8 mouse cellular contexts compared by ENCODE assay signal in genomic region chr12:45073331-45074041, GRCm38 (mm10). TPM values are rescaled to one million over a fixed set of nuclear protein-coding genes. Genes with fewer than 3 reads are reported as not detected.
DNase-seq lines count a peak whose midpoint lies in the region; ATAC-seq and TF ChIP-seq lines count a peak whose summit lies in the region.

No protein-coding gene starts in this region.

- H3K4me1 ChIP-seq in erythroblast, embryonic 14.5 days (ENCODE audit: control insufficient read depth): no peaks in the 10 kb centered on the region
- peaks cover 17% of the 10 kb centered on the region for H3K4me1 ChIP-seq in testis, adult 2 months (ENCODE audit: control insufficient read depth, insufficient read depth, low read length)
- peaks cover 8% of the 10 kb centered on the region for H3K4me1 ChIP-seq in hindbrain, embryonic 16.5 days (ENCODE audit: control insufficient read depth, insufficient read depth, low read depth, low read length)
- H3K4me1 ChIP-seq in midbrain, embryonic 16.5 days (ENCODE audit: control insufficient read depth, insufficient read depth, low read length): peaks cover 7% of the 10 kb centered on the region

- H3K27ac ChIP-seq in testis, adult 2 months (ENCODE audit: control insufficient read depth, insufficient read depth, low read depth, low read length): peak overlapping the region; percentile 18
- peak overlapping the region; percentile 73; the same call in 1 of the 2 replicates for H3K27ac ChIP-seq in hindbrain, embryonic 16.5 days (ENCODE audit: low read depth, low read length)
- peak overlapping the region; percentile 76 for H3K27ac ChIP-seq in midbrain, embryonic 16.5 days (ENCODE audit: low read length)

- no peak for DNase-seq in testis, postnatal 14 days (ENCODE audit: low spot score)
- DNase-seq in right cerebral cortex, postnatal 4 days: no peak
- DNase-seq in left cerebral cortex, adult 9 months (ENCODE audit: low spot score in 2 of 2): no peak

- peak overlapping the region; percentile 56 for H3K4me3 ChIP-seq in erythroblast, embryonic 14.5 days (replicated peaks)
- peak overlapping the region; percentile 83 for H3K4me3 ChIP-seq in testis, adult 2 months (ENCODE audit: control insufficient read depth, low read depth, low read length)
- peak overlapping the region; percentile 74 for H3K4me3 ChIP-seq in hindbrain, embryonic 16.5 days (ENCODE audit: low read length)
- H3K4me3 ChIP-seq in midbrain, embryonic 16.5 days (ENCODE audit: low read depth, low read length): peak overlapping the region; percentile 88

- under 1% methylated on average over 26 of the region's 28 CpGs for WGBS in hindbrain, embryonic 16.5 days
- WGBS in midbrain, embryonic 16.5 days: under 1% methylated on average over 28 of the region's 28 CpGs

- no peaks in the 10 kb centered on the region for H3K36me3 ChIP-seq in erythroblast, embryonic 14.5 days (ENCODE audit: control insufficient read depth)
- H3K36me3 ChIP-seq in testis, adult 2 months (ENCODE audit: control insufficient read depth, insufficient read depth, low read length): no peaks in the 10 kb centered on the region
- H3K36me3 ChIP-seq in hindbrain, embryonic 16.5 days (ENCODE audit: control insufficient read depth, insufficient read depth, low read length): no peaks in the 10 kb centered on the region
- H3K36me3 ChIP-seq in midbrain, embryonic 16.5 days (ENCODE audit: control insufficient read depth, insufficient read depth, low read length): no peaks in the 10 kb centered on the region

- peak overlapping the region; percentile 97 for H3K4me2 ChIP-seq in hindbrain, embryonic 16.5 days (ENCODE audit: low read length)
- peak overlapping the region; percentile 100 for H3K4me2 ChIP-seq in midbrain, embryonic 16.5 days (ENCODE audit: low read length)

- no peak for ATAC-seq in erythroblast, adult 5-6 weeks (replicated peaks; ENCODE audit: low FRiP score, poor library complexity, severe bottlenecking)
- ATAC-seq in hindbrain, embryonic 16.5 days: peak; percentile 62
- ATAC-seq in midbrain, embryonic 16.5 days: peak; percentile 23; the same call in 1 of the 2 replicates

- H3K9me3 ChIP-seq in erythroblast, embryonic 14.5 days (ENCODE audit: control insufficient read depth, low read length): no peaks in the 10 kb centered on the region; the same call in 1 of the 2 replicates
- H3K9me3 ChIP-seq in hindbrain, embryonic 16.5 days (ENCODE audit: control insufficient read depth, low read length): no peaks in the 10 kb centered on the region
- H3K9me3 ChIP-seq in midbrain, embryonic 16.5 days (replicated peaks; ENCODE audit: control insufficient read depth, low read length, poor library complexity, severe bottlenecking): no peaks in the 10 kb centered on the region

- TF ChIP-seq CTCF in testis, adult 2 months (IDR thresholded peaks at IDR 0.05; ENCODE audit: control insufficient read depth, insufficient read depth, insufficient replicate concordance, low read depth, low read length): no peak

- TF ChIP-seq POLR2A in testis, adult 2 months (IDR thresholded peaks at IDR 0.05; ENCODE audit: control insufficient read depth, low read depth, low read length): no peak

- H3K27me3 ChIP-seq in erythroblast, embryonic 14.5 days (ENCODE audit: control insufficient read depth): peaks cover 25% of the 10 kb centered on the region
- no peaks in the 10 kb centered on the region for H3K27me3 ChIP-seq in testis, adult 2 months (ENCODE audit: control insufficient read depth, insufficient read depth, low read length)
- no peaks in the 10 kb centered on the region for H3K27me3 ChIP-seq in hindbrain, embryonic 16.5 days (replicated peaks; ENCODE audit: control insufficient read depth, insufficient read depth, low read length)
- no peaks in the 10 kb centered on the region for H3K27me3 ChIP-seq in midbrain, embryonic 16.5 days (ENCODE audit: control insufficient read depth, insufficient read depth, low read depth, low read length)

- H3K9ac ChIP-seq in hindbrain, embryonic 16.5 days (ENCODE audit: low read depth, low read length): peak overlapping the region; percentile 76
- H3K9ac ChIP-seq in midbrain, embryonic 16.5 days (ENCODE audit: low read depth, low read length): peak overlapping the region; percentile 82

RNA-seq across cellular contexts. Expression of gene Stxbp6, which starts 1.0 kb away (rescaled TPM):
- not detected in 2 replicates for polyA plus RNA-seq in erythroblast, embryonic 14.5 days (2012)
- total RNA-seq in erythroblast, adult 5-6 weeks (2015; ENCODE audit: low replicate concordance): 1.5 and 19.0 TPM in 2 replicates
- total RNA-seq in erythroblast, adult 5-6 weeks (2017; ENCODE audit: low replicate concordance): 1.6 and 2.4 TPM in 2 replicates
- polyA plus RNA-seq in testis, adult 2 months (2012; rRNA removed): 4.0 and 6.1 TPM in 2 replicates
- 21.6 and 22.6 TPM in 2 replicates for polyA plus RNA-seq in hindbrain, embryonic 16.5 days (2015; fragmentation: Nextera tagmentation; extraction: Ambion mirVana)
- polyA plus RNA-seq in midbrain, embryonic 16.5 days (2015; fragmentation: Nextera tagmentation; extraction: Ambion mirVana): 21.9 and 26.9 TPM in 2 replicates

Comparison
In these comparisons a context has a peak if more than half of its experiments do, and no peak if none do; other contexts are left out.
1. H3K27ac ChIP-seq: peak in every context shown above with its lines; median percentile 76 in midbrain, embryonic 16.5 days; 73 in hindbrain, embryonic 16.5 days; 18 in testis, adult 2 months.